Mouse (Mus musculus) CD4-positive naive resting alpha-beta T cell, adult 57 days (primary cell): ENCODE results near the gene Frmpd4. TPM values are rescaled to one million over a fixed set of nuclear protein-coding genes. Genes with fewer than 3 reads are reported as not detected.

Experiments
- total RNA-seq: library from RNA; stranded (reverse); gene quantifications from one replicate; pipeline ENCODE4 v1.2.4, GENCODE M21; 2023

The Frmpd4 gene
- total RNA-seq: not detected

GRCm38 (mm10) chrX:168577131-168577530 is at the start of gene Frmpd4:
Gene Frmpd4, minus strand, starts transcription at chrX:168577231.

Other genes starting within 250 kb of the Frmpd4 start
- gene Msl3, start 96.7 kb upstream of the Frmpd4 start, total RNA-seq: 25.2 TPM
- gene Arhgap6, start 217.9 kb upstream of the Frmpd4 start, total RNA-seq: not detected